Mouse (Mus musculus) midbrain, embryonic 13.5 days (tissue): ENCODE data around the gene Adprhl1. TPM values are rescaled to one million over a fixed set of nuclear protein-coding genes. Genes with fewer than 3 reads are reported as not detected.

Source experiments
- ATAC-seq: fragments of 200-750 bp; cut with Nextera tagmentation; 2 replicates; pipeline ENCODE4 v1.8.0; 2017; ENCODE audit warnings: mild to moderate bottlenecking, moderate TSS enrichment, moderate library complexity
- H3K27ac ChIP-seq: fragments of 300-500 bp; sonication (generic); 2 replicates; pipeline ENCODE4 v1.5.1; 2015; ENCODE audit warnings: inconsistent platforms, mild to moderate bottlenecking, moderate library complexity
- H3K27me3 ChIP-seq: fragments of 300-500 bp; sonication (generic); 2 replicates; pipeline ENCODE4 v1.6.1; 2015; ENCODE audit warnings: mild to moderate bottlenecking, inconsistent platforms
- H3K36me3 ChIP-seq: fragments of 300-500 bp; sonication (generic); 2 replicates; pipeline ENCODE4 v1.6.1; 2015; ENCODE audit warnings: mild to moderate bottlenecking, inconsistent platforms
- H3K4me1 ChIP-seq: fragments of 300-500 bp; sonication (generic); replicated peaks from 2 replicates; pipeline ENCODE4 v1.6.1; 2015; ENCODE audit warnings: inconsistent platforms
- H3K4me2 ChIP-seq: fragments of 300-500 bp; sonication (generic); replicated peaks from 2 replicates; pipeline ENCODE4 v1.6.1; 2015; ENCODE audit warnings: moderate library complexity, mild to moderate bottlenecking, inconsistent platforms
- H3K4me3 ChIP-seq: fragments of 300-500 bp; sonication (generic); replicated peaks from 2 replicates; pipeline ENCODE4 v1.5.1; 2015; ENCODE audit warnings: mild to moderate bottlenecking, inconsistent platforms
- H3K9ac ChIP-seq: fragments of 300-500 bp; sonication (generic); replicated peaks from 2 replicates; pipeline ENCODE4 v1.6.1; 2015; ENCODE audit warnings: mild to moderate bottlenecking, inconsistent platforms
- H3K9me3 ChIP-seq: fragments of 300-500 bp; sonication (generic); 2 replicates; pipeline ENCODE4 v1.6.1; 2016; ENCODE audit warnings: mild to moderate bottlenecking, inconsistent platforms
- WGBS: fragments of 180-500 bp; shearing (Covaris S2); methylation state at CpG from one replicate; pipeline ENCODE4 v1.1.7; 2015; 5-methylcytosine and 5-hydroxymethylcytosine counted together
- polyA plus RNA-seq: library from polyadenylated mRNA; unstranded; fragments of >200 nt; fragmentation: Nextera tagmentation; extraction: Ambion mirVana; gene quantifications from 2 replicates; pipeline ENCODE4 v1.2.1, GENCODE M21; 2015

Gene Adprhl1
- polyA plus RNA-seq, 1 experiment from 2014 or later = 0.23 TPM

- peaks cover 17% of the 10 kb centered on the region for H3K4me1 ChIP-seq
- no peak overlapping the region for H3K4me2 ChIP-seq
- no peak for ATAC-seq
- H3K4me3 ChIP-seq = no peak overlapping the region
- H3K36me3 ChIP-seq = no peaks in the 10 kb centered on the region
- H3K27ac ChIP-seq = no peak overlapping the region
- no peaks in the 10 kb centered on the region for H3K9me3 ChIP-seq
- 74% methylated on average over 1 of the region's 1 CpGs for WGBS
- H3K27me3 ChIP-seq = peaks cover 33% of the 10 kb centered on the region
- H3K9ac ChIP-seq = no peak overlapping the region
Observed at GRCm38 (mm10) chr8:13203472-13203871, 50.5 kb downstream of the Adprhl1 start.

DNA sequence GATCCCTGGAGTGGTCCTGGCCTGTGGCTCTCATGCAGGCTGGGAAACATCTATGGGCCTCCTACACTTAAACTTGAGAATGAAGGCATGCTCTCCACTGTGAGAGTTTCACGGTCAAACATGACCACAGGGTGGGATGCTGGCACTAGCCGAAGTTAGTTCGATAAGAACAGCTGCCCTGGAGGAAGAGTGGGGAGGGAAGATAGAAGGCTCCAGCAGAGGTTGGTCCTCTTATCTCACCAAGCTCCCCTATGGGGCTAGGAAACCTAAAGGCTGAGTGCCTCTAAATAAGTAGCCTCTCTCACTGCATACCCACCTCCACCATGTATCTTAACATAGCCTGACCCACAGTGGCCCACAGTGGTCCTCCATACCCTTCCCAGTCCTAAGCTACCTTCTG lies 51.2 kb downstream of the Adprhl1 start:
- Histone ChIP-seq H3K9me3 (no peaks in the 10 kb centered on the region), H3K4me1 (peaks cover 17% of the 10 kb centered on the region), H3K9ac (no peak overlapping the region), H3K27me3 (peaks cover 33% of the 10 kb centered on the region), H3K36me3 (no peaks in the 10 kb centered on the region), H3K4me2 (no peak overlapping the region), H3K27ac (no peak overlapping the region), H3K4me3 (no peak overlapping the region)
- WGBS = 92% methylated on average over 3 of the region's 3 CpGs
- no peak for ATAC-seq

DNA sequence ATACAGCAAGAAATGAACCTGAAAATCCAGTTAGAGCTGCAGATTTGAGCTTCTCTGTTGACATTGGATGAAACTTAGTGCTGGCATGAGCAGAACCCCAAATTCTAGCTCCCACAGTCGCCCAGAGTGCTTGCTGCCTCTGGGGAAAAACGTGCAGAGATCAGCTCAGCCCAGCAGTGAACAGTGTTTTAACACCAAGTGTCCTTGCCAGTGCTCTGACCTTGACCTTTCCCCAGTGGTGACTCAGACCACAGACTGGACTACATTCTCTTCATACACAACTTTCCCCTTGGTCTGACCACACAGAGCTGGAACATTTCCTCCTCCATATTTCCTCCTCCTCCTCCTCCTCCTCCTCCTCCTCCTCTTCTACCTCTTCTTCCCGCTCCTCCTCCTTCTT lies 51.9 kb downstream of the Adprhl1 start:
- no peaks in the 10 kb centered on the region for H3K9me3 ChIP-seq
- no peak overlapping the region for H3K9ac ChIP-seq
- no peak overlapping the region for H3K4me2 ChIP-seq
- H3K4me1 ChIP-seq = peaks cover 17% of the 10 kb centered on the region
- H3K27me3 ChIP-seq = peaks cover 33% of the 10 kb centered on the region
- no peak overlapping the region for H3K27ac ChIP-seq
- H3K36me3 ChIP-seq = no peaks in the 10 kb centered on the region
- 52% methylated on average over 3 of the region's 3 CpGs for WGBS
- H3K4me3 ChIP-seq = no peak overlapping the region
- ATAC-seq = no peak

DNA sequence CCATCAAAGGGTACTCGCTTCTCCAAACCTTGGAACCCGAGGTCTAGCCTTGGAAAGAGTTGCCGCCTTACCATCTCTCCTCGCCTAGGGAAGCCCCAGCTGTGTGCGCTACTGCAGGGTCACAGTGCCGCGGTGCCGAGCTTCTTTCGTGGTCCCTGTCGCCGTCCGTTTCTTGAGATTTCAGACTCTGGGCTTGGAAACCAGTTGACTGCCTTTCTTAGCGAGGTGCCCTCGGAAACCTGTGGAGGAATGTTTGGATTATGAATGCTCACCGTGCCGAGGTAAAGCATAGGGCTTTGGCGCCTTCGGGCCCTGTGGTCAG lies 53.0 kb downstream of the Adprhl1 start:
- Histone ChIP-seq H3K36me3 (no peaks in the 10 kb centered on the region), H3K4me1 (peaks cover 17% of the 10 kb centered on the region), H3K27ac (no peak overlapping the region), H3K4me3 (peak overlapping the region; percentile 78), H3K9me3 (no peaks in the 10 kb centered on the region), H3K9ac (peak overlapping the region; percentile 78; the same call in 1 of the 2 replicates), H3K4me2 (peak overlapping the region; percentile 87), H3K27me3 (peaks cover 33% of the 10 kb centered on the region)
- 2% methylated on average over 18 of the region's 18 CpGs for WGBS
- ATAC-seq = no peak

- under 1% methylated on average over 58 of the region's 58 CpGs for WGBS
- no peak within 1 kb of the TSS for H3K27ac ChIP-seq
- peak within 1 kb of the TSS; percentile 87 for H3K4me2 ChIP-seq
- H3K27me3 ChIP-seq = peaks cover 33% of the 10 kb centered on the region
- H3K4me1 ChIP-seq = peaks cover 17% of the 10 kb centered on the region
- peak within 1 kb of the TSS; percentile 78 for H3K9ac ChIP-seq
- ATAC-seq = peak; percentile 82
- H3K36me3 ChIP-seq = no peaks in the 10 kb centered on the region
- H3K4me3 ChIP-seq = peak within 1 kb of the TSS; percentile 78
- no peaks in the 10 kb centered on the region for H3K9me3 ChIP-seq
Observed at GRCm38 (mm10) chr8:13200301-13201012, 53.5 kb downstream of the Adprhl1 start, which contains the start of gene Grtp1. TSS of gene Grtp1 (minus strand) at chr8:13200620.

- WGBS = 29% methylated on average over 14 of the region's 14 CpGs
- no peak overlapping the region for H3K27ac ChIP-seq
- no peaks in the 10 kb centered on the region for H3K36me3 ChIP-seq
- H3K9me3 ChIP-seq = no peaks in the 10 kb centered on the region
- peak overlapping the region; percentile 78; the same call in 1 of the 2 replicates for H3K9ac ChIP-seq
- ATAC-seq = peak; percentile 31; the same call in 1 of the 2 replicates
- H3K4me2 ChIP-seq = peak overlapping the region; percentile 87
- peaks cover 33% of the 10 kb centered on the region for H3K27me3 ChIP-seq
- H3K4me1 ChIP-seq = peaks cover 24% of the 10 kb centered on the region
- peak overlapping the region; percentile 78 for H3K4me3 ChIP-seq
Observed at GRCm38 (mm10) chr8:13199385-13200061, 54.4 kb downstream of the Adprhl1 start.

DNA sequence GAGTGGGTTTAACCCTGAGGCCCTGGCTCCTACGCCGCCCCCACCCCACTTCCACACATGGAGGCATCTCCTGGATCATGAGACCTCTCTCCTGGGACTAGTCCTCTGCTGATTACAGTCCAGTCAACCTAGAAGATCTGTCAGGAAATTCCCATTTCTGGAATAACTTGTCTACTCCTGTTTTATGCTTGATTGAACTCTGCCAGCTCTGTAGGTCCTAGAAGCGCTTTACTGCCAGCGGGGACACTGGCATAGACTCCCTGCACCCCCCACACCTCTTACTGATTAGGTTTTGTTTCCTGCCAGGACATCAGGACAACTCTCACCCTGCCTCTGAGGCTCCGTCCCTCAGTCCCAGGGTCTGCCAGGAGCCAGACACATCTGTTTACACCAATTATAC lies 56.5 kb downstream of the Adprhl1 start:
- no peak for ATAC-seq
- no peaks in the 10 kb centered on the region for H3K9me3 ChIP-seq
- H3K4me2 ChIP-seq = no peak overlapping the region
- no peak overlapping the region for H3K4me3 ChIP-seq
- peaks cover 24% of the 10 kb centered on the region for H3K27me3 ChIP-seq
- H3K36me3 ChIP-seq = no peaks in the 10 kb centered on the region
- no peak overlapping the region for H3K9ac ChIP-seq
- H3K4me1 ChIP-seq = peaks cover 24% of the 10 kb centered on the region
- 89% methylated on average over 5 of the region's 5 CpGs for WGBS
- H3K27ac ChIP-seq = no peak overlapping the region

DNA sequence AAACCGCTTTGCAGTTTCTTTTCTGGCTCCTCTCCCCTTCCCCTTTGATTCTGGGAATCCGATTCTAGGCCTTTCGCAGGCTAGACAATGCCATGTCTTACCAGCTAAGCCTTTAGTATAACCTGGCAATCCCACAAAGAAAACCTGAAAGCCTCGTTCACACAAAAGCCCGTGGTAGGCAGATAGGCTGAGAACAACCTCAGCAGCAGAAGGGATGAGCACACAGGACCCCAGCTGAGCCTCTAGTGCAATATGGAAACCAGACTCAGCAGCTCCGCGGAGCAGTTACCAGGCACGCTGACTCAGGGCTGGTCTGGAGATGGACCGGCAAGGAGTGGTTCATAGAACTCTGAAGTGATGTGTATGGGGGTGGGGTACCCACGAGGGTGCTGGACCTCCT lies 59.1 kb downstream of the Adprhl1 start:
- Histone ChIP-seq H3K27ac (peak overlapping the region; percentile 59), H3K4me2 (0 out of 2 replicates have a peak overlapping the region, but pooled peaks have one; percentile 2), H3K4me3 (no peak overlapping the region), H3K4me1 (peaks cover 12% of the 10 kb centered on the region), H3K27me3 (peaks cover 5% of the 10 kb centered on the region; the same call in 1 of the 2 replicates), H3K36me3 (peaks cover under 1% of the 10 kb centered on the region; the same call in 1 of the 2 replicates), H3K9ac (peak overlapping the region; percentile 33; the same call in 1 of the 2 replicates), H3K9me3 (no peaks in the 10 kb centered on the region)
- ATAC-seq = peak; percentile 49
- 13% methylated on average over 10 of the region's 10 CpGs for WGBS

DNA sequence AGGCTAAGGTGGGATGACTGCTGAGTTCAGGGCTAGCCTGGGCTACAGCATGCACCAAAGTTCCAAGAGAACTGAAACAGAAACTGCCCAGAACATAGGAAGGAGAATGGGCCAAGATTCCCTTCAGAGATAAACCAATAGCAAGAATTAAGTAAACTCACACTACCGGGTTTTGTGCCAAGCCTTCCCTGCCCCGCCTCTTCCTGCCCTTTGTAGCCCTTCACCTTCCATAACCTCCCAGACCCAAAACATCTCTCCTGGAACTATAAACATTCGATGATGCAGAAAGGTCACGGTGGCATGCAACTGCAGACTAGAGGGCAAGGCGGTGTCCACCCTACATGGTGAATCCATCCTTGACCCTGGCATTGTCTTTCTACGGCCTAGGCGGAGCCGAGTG lies 63.7 kb downstream of the Adprhl1 start:
- no peaks in the 10 kb centered on the region for H3K27me3 ChIP-seq
- H3K9me3 ChIP-seq = no peaks in the 10 kb centered on the region
- no peak overlapping the region for H3K9ac ChIP-seq
- 93% methylated on average over 8 of the region's 8 CpGs for WGBS
- no peak overlapping the region for H3K4me3 ChIP-seq
- no peak overlapping the region for H3K4me2 ChIP-seq
- H3K36me3 ChIP-seq = peaks cover 27% of the 10 kb centered on the region; the same call in 1 of the 2 replicates
- 0 out of 2 replicates have a peak, but pooled peaks cover 7% of the 10 kb centered on the region for H3K4me1 ChIP-seq
- ATAC-seq = no peak
- H3K27ac ChIP-seq = no peak overlapping the region

- H3K4me3 ChIP-seq = no peak overlapping the region
- H3K4me2 ChIP-seq = no peak overlapping the region
- no peaks in the 10 kb centered on the region for H3K9me3 ChIP-seq
- no peak for ATAC-seq
- 96% methylated on average over 1 of the region's 1 CpGs for WGBS
- no peaks in the 10 kb centered on the region for H3K27me3 ChIP-seq
- H3K4me1 ChIP-seq = no peaks in the 10 kb centered on the region
- H3K9ac ChIP-seq = no peak overlapping the region
- H3K27ac ChIP-seq = no peak overlapping the region
- H3K36me3 ChIP-seq = peaks cover 28% of the 10 kb centered on the region; the same call in 1 of the 2 replicates
Observed at GRCm38 (mm10) chr8:13188857-13189256, 65.1 kb downstream of the Adprhl1 start.

- no peak overlapping the region for H3K9ac ChIP-seq
- ATAC-seq = no peak
- no peaks in the 10 kb centered on the region for H3K9me3 ChIP-seq
- H3K27me3 ChIP-seq = no peaks in the 10 kb centered on the region
- no peak overlapping the region for H3K4me2 ChIP-seq
- peaks cover 28% of the 10 kb centered on the region; the same call in 1 of the 2 replicates for H3K36me3 ChIP-seq
- H3K27ac ChIP-seq = no peak overlapping the region
- H3K4me1 ChIP-seq = no peaks in the 10 kb centered on the region
- no peak overlapping the region for H3K4me3 ChIP-seq
- WGBS = 87% methylated on average over 13 of the region's 13 CpGs
Observed at GRCm38 (mm10) chr8:13188052-13188555, 65.9 kb downstream of the Adprhl1 start.

DNA sequence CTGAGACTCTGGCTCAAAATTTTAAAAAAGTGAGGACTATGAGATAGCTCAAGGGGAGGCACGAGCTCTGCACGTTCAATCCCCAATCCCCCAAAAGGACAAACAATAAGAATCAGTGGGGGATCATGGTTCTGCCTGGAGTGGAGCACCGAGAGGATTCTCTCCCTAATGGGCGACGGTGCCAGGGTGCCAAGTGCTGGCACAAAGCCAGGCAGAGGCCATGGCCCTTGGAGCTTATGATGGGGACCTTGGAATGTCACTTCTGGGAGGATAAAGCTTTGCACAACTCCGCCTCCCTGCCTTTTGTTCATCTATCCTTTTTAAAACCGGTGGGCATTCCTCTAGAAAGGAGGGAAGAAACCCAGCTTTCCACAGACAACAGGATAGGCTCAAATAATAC lies 66.3 kb downstream of the Adprhl1 start:
- H3K4me1 ChIP-seq = no peaks in the 10 kb centered on the region
- no peak overlapping the region for H3K4me2 ChIP-seq
- peaks cover 31% of the 10 kb centered on the region; the same call in 1 of the 2 replicates for H3K36me3 ChIP-seq
- H3K9me3 ChIP-seq = no peaks in the 10 kb centered on the region
- H3K4me3 ChIP-seq = no peak overlapping the region
- 60% methylated on average over 7 of the region's 7 CpGs for WGBS
- H3K27me3 ChIP-seq = no peaks in the 10 kb centered on the region
- H3K9ac ChIP-seq = no peak overlapping the region
- no peak overlapping the region for H3K27ac ChIP-seq
- ATAC-seq = no peak
